Mouse (Mus musculus): ENCODE data around the gene Tes.
"Not testable (repeated sequence)": the region's sequence is repeated elsewhere in the genome, so short reads cannot be mapped to it uniquely, and the experiment has no call there.

Gene Tes

DNA sequence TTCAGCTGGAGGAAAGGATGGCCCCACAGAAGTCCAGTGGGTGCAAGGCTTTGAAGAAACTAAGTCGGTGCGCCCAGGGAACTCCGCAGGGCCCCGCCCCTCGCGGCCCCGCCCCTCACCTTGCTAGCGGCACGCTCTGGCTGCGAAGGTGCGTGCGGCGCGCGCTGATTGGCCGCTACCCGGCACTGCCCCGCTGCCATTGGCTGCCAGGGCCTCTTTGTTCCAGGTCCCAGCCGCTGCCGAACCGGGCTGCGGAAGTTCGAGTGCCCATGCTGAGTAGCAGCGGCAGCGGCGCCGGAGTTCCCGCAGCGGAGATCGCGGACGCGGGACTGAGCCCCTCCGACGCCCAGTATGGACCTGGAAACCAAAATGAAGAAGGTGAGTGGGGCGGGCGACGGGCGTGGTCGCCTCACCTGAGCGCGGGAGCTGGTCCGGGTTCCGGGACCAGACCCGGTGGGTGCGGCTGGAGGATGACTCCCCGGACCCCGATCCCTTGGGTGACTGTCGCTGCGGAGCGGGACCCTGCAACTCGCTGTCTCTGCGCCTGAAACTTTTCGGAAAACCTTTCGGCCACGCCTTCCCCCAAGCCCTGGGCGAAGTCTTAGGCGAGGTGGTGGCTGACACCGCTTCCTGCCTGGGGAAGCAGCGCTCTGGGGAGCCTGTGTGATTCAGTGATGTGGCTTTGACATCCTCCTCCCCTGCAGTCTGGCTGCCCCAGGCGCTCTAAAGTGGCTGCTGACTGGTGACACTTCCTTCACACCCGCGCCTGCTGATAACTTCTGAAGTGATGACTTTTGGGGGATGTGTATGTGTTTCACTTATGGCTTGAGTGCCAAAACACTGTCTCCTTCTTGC, at the start of gene Tes:
Gene Tes (plus strand): TSS at position 214 of the 855 bp plus-strand sequence.
- DNase-seq = peak; percentile 89

- no peak for DNase-seq
These were observed 39.1 kb upstream of the Tes start for GRCm38 (mm10) chr6:17025886-17026285.

- no peak for DNase-seq
These were observed 37.4 kb upstream of the Tes start for GRCm38 (mm10) chr6:17027572-17027971.

- DNase-seq = no peak
These were observed 36.1 kb upstream of the Tes start for GRCm38 (mm10) chr6:17028809-17029208.

DNA sequence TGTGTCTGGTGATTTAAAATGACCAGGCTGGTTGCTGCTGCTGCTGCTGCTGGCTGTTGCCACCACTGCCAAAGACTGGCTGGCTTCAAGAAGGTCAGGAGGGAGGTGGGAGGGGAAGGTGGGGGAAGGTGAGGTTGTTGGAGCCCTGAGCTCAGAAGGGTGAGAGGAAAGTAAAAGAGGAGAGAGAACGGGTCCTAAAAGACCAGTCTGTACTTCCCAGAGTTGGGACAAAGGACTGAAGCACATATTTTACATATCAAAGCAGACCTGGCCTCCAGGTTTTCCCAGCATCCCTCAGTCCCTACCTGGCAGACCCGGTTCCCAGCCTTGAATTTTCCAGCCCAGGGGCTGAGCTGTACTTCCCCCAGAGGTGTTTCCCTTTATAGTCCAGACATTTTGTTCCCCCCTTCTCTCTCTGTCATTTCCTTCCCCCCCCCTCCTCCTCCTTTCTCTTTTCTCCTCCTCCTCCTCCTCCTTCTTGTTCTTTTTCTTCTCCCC, 32.7 kb upstream of the Tes start:
- DNase-seq = peak; percentile 7

DNA sequence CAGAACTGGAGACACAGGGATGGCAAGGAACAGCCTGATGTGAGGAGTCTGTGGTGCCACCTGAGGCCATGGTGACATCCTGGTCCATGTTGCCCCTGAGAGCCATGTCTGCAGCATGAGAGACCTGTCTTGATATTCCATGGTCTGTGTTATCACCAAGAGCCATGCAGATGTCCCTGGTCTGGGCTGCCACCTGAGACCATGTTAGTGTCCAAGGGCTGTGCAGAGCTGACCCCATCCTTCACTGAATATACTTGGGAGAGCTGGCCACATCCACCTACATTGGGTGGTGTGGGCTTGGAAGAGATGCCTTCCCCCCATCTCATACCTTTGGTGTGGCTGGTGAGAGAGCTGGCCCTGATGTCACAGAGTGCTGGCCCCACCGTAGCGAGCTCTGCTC, 30.9 kb upstream of the Tes start:
- DNase-seq = no peak

- no peak for DNase-seq
These were observed 29.7 kb upstream of the Tes start for GRCm38 (mm10) chr6:17035228-17035627.

DNA sequence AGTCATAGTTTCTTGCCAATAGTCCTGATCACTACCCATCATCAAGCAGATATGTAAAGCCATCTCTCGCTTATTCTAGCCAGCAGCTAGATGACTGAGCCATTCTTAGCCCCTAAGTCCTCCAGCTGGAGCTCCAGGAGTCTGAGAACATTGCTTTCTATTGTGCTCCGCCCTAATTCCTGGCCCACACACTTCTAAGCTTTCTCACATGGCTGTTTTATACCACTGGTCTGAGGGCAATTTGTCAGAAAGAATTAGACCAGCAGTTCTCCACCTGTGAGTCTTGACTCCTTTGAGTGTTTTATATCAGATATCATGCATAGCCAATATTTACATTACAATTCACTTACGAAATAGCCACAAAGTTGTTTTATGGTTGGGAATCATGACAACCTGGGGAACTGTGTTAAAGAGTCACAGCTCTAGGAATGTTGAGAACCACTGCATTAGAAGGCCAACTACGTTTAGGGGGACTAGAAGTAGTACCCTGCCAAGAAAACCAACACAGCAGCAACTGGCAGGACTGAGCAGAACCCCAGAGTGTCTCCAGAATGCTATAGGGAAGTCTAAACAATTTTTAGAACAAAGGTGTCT, 13.4 kb upstream of the Tes start:
- DNase-seq = no peak

GRCm38 (mm10) chr6:17053028-17053660, 11.8 kb upstream of the Tes start:
- no peak for DNase-seq

GRCm38 (mm10) chr6:17054781-17055180, 10.2 kb upstream of the Tes start:
- DNase-seq = no peak

DNA sequence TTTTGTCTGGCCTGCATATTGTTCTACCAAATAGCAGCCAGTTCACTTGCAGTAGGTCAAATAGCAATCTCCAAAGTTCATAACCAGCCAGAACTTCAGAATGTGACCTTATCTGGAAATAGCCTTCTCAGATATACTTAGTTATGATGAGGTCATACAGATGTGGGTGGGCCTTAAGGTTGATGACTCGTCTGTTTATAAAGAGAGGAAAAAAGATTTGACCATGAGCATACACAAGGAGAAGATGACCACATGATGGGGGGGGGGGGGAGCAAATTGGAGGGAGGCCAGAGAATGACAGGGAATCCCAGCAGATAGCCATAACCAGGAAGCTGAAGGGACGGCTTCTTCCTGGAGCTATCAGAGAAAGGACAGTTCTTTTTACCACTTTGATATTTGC, 9.3 kb upstream of the Tes start:
- DNase-seq = no peak

- no peak for DNase-seq
These were observed 5.4 kb upstream of the Tes start for GRCm38 (mm10) chr6:17059501-17059900.

DNA sequence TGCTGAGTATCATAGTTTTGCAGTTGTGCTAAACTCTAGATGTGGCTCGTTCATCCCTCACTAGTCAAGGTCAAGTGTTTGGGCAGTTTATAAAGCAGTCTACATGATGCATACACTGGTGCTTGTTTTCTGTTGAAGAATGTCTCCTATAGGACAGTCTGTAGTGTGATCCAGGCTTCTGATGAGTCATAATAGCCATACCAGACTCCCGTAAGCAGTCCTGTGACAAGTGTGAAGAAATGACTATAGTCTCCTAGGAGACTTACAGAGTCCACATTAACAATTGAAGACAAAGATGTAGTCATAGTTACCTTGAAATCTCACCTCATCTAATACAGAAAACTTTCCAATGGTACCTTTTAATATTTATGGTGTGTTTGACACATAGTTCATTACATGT, 4.8 kb upstream of the Tes start:
- no peak for DNase-seq

DNA sequence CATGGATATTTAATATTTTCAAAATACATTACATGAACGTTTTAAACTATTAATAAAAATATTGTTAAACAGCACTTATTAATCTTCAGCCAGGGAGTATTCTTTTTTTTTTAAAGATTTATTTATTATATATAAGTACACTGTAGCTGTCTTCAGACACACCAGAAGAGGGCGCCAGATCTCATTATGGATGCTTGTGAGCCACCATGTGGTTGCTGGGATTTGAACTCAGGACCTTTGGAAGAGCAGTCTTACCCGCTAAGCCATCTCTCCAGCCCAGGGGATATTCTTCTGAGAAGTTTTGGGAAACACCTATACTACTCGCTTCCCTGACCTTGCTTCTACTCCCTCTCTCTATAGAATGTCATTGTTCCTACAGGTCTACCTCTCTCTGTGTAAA, 3.1 kb upstream of the Tes start:
- not testable (repeated sequence) for DNase-seq

GRCm38 (mm10) chr6:17062366-17062765, 2.6 kb upstream of the Tes start:
- peak; percentile 51 for DNase-seq

DNA sequence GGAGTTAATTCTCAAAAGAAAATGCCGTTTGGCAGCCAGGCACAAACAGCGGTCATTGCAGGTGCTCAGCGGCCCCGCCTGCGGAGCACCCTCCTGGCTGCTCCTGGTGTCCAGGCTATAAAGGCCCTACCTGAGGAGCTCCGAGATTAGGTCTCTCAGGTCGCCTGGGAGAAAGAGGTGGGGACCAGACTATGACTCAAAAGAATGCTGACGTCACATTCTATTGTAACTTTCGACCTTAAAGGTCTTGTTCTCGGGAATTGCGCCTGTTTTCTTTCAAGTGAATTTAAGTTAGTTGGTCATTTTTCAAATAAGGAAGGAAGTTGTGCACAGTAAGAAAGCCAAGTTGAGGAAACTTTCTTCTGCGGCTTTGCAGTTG, 831 bp downstream of the Tes start:
- DNase-seq = no peak

GRCm38 (mm10) chr6:17066211-17066940, 1.4 kb downstream of the Tes start:
- no peak for DNase-seq

GRCm38 (mm10) chr6:17071899-17072298, 7.0 kb downstream of the Tes start:
- DNase-seq = no peak

- no peak for DNase-seq
These were observed 7.4 kb downstream of the Tes start for GRCm38 (mm10) chr6:17072338-17072737.

DNA sequence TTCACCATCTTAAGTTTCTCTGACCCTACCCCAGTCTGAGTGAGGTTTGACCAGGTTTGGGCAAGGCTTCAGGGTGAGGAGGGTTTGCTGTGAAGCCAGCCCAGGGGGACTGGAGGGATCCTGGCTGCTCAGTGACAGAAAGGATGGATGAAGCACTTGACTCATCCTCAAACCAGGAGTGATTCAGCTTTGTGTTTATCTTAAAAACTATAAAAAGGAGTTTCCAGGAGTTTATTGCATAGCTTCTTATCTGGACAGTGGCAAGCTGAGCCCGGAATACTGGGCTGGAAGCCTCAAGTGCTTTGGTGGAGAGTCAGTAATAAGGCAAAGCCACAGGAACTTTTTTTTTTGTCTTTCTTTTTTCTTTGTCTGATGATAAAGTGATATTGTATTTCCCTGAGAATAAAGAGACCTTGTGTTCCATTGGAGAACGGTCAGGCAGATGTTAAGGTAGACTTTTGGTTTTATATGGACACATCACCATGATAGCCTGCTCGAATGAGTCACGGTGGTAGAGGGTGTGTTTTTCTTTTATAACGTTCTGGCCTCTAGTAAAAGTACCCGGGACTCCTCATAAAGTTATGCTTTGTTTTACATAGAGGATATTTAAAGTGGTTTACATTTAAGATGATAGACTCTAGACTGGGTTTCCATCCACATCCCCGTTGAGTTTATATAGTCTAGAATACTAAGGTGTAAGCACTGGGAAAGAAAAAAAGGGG, 8.0 kb downstream of the Tes start:
- DNase-seq = no peak

GRCm38 (mm10) chr6:17077270-17077669, 12.3 kb downstream of the Tes start:
- no peak for DNase-seq

GRCm38 (mm10) chr6:17077720-17078119, 12.8 kb downstream of the Tes start:
- DNase-seq = no peak

DNA sequence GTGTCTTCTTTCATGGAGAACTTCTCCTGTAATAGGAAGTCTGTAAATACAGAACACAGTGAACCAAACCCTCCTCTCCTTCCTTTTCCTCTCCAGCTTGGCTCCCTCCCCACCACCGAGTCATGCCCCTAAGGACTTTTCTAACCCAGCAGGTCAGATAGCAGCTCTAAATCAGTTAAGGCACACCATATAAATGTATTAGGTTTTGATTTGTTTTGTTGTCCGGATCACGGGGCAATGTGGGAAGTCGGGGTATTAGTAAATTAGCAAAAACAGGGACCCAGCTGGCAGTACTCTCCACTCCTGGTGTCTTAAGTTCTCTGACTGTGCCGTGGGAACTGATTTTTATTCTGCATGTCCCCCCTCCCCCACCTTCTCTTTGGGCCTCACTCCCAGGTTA, 14.4 kb downstream of the Tes start:
- no peak for DNase-seq

Data from kidney, adult 18-20 months (tissue).